Mouse (Mus musculus) left cerebral cortex, postnatal 10 days (tissue): ENCODE data around the gene Fnbp1. TPM values are rescaled to one million over a fixed set of nuclear protein-coding genes. Genes with fewer than 3 reads are reported as not detected.

Source experiments
- DNase-seq, 2 experiments: peaks; one replicate each; pipeline ENCODE4 v3.0.0; 2021 to 2022; ENCODE audit warnings: low spot score in 2 of 2, mixed read lengths in 1 of 2; ENCODE audit errors: extremely low spot score in 1 of 2
- intact Hi-C: fragments of 180-260 bp; cut with DNase I; formaldehyde crosslinking; loops from one replicate; pipeline ENCODE4 v1.15.1; 2025
- total RNA-seq, 2 experiments: library from RNA; stranded (reverse); gene quantifications; 2 replicates each; pipeline ENCODE4 v1.2.3; 2021

Gene Fnbp1
- total RNA-seq, 2 experiments from 2014 or later = 71.9 to 72.8 TPM

DNA sequence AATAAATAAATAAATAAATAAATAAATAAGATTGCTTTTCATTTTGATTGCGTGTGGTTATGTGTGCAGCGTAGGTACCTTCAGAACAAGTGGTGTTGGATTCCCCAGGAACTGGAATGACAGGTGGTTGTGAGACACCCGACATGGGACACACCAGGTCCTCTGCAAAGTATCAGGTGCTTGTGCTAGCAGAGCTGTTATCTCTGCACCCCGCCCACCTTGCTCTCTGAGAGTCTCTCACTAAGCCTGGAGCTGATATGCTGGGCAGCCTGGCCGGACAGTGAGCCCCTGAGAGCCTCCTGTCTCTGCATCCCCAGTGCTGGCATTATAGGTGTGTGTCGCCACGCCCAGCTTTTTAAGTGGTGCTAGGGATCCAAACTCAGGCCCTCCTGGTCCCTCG, 58.4 kb downstream of the Fnbp1 start:
- intact Hi-C loops = no loop called here
- DNase-seq = no peak

DNA sequence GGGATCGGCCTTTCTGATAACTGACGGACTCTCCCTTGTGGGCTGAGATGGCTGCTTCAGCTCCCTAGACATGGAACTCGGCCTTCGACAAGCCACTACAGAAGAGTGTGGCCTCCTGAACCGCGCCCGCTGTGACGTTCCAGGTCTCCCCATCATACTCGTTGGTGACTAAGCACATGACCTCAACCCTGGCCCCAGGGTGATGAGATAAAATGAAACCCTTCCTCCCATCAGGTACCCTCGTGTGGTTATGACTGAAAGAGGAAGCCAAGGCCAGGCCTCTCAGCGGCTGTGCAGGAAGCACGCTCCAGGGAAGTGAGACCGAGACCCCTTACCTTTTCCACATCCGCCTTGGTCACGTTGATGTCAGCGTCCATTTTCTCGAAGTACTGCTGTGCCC, 59.2 kb downstream of the Fnbp1 start:
- DNase-seq = no peak

DNA sequence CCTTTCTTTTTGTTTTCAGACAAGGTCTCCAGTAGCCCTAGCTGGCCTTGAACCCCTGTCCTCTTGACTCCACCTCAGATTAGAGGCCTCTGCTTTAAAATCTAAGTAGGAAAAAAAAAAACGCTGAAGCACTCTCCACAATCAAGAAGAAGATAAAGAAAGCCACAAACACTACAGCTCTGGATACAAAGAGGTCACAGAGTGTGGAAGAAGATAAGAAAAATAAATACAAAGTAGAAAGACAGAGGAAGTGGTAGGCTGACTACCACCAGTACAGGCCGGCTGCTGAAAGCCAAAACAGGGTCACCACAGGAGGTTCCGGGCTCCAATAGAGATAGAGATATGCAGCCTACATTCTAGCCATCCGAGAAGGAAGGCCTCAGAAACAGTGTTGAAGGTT, 60.5 kb downstream of the Fnbp1 start:
- no peak for DNase-seq
- intact Hi-C loops = no loop called here

More for the DNA sequence above, 59.2 kb downstream of the Fnbp1 start:
- intact Hi-C loops = no loop called here

DNA sequence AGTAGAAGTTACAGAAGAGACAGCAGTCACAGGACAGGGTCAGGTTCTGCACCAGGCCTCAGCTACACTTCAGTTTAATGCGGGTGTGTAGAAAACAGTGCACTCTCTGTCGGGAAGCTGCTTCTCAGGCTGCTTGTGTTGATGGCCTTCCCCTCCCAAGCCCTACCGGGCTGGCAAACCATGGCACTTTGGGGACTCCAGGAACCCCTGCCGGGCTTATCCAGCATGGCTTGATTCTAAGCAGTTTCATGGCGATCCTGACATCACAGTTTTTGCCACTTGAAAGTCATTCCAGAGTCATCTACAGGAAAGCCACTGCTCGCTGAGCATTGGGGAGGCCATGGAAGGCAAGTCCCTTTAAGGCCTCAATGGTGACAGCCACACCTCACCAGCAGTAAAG, 62.7 kb downstream of the Fnbp1 start:
- intact Hi-C loops = no loop called here
- DNase-seq = no peak

DNA sequence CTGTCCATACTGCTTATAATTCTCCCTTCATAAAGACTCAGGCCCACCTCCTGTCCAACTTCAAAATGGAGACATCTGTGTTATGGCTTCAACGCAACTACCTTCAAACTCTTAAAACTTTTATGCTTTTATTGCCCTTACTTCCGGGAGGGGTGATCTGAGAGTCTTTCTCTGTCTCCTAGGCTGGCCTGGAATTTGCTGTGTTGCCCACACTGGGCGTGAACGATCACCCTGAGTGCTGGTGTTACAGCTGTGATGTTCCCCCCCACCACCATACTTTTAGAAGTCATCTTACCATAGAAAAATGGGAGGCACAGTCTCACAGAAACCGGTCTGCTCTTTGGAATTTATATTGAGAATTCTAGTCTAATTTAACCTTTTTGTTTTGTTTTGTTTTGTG, 64.2 kb downstream of the Fnbp1 start:
- intact Hi-C loops = no loop called here
- no peak for DNase-seq

DNA sequence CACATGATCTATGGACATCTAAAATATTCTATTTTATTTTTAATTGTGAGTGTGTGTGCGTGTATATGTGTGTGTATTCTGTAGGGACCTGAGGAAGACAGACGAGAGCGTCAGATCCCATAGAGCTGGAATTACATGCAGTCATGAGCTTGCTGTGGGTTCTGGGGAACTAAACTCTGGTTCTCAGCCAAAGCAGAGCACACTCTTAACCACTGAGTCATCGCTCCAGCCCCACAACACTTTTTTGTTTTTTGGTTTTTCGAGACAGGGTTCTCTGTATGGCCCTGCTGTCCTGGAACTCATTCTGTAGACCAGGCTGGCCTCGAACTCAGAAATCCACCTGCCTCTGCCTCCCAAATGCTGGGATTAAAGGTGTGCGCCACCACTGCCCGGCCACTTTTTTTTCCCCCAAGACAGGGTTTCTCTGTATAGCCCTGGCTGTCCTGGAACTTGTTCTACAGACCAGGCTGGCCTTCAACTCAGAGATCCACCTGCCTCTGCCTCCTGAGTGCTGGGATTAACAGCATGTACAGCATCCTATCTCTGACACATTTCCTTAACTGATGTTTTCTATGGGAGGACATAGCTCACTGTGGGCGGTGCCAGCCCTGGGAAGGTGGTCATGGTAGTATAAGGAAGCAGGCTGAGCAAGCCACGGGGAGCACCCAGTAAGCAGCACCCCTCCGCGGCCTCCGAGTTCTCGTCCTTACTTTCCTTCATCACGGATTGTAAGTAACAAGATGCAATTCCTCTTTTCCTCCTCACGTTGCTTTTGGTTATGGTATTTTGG, 65.3 kb downstream of the Fnbp1 start:
- intact Hi-C loops = no loop called here
- DNase-seq = no peak

DNA sequence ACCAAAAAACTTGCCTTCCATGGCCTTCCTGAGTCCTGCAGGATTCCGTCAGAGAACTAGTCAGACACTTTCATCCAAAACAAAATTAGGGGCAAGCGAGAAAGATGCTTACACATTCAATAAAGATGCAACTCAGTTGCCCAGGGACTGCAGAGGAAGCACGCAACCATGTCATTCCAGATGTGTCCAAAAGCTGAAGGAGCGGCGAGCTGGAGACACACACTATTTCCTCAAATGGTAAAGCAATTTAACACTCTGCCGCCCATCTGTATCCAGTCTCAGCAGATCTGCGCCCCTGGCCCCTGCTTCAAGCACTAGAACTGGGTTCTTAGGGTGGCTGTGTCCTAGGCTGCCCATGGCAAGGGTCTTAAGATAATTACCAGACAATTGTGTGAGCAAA, 66.0 kb downstream of the Fnbp1 start:
- intact Hi-C loops = no loop called here

DNA sequence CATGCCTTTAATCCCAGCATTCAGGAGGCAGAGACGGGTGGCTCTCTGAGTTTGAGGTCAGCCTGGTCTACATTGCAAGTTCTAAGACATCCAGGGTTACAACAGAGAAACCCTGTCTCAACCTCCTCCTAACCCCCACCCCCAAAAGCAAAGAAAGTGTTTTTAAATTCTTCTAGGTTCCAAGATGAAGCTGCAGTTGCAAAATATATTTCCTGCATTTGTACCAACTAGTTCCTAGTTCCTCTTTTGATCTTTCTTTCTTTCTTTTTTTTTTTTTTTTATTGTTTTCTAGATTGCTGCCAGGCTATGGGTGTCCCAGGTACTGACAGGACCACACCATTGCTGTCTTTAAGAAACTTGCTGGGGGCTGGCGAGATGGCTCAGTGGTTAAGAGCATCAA, 66.6 kb downstream of the Fnbp1 start:
- DNase-seq = no peak
- intact Hi-C loops = no loop called here

More for the DNA sequence above, 66.0 kb downstream of the Fnbp1 start:
- DNase-seq = no peak

DNA sequence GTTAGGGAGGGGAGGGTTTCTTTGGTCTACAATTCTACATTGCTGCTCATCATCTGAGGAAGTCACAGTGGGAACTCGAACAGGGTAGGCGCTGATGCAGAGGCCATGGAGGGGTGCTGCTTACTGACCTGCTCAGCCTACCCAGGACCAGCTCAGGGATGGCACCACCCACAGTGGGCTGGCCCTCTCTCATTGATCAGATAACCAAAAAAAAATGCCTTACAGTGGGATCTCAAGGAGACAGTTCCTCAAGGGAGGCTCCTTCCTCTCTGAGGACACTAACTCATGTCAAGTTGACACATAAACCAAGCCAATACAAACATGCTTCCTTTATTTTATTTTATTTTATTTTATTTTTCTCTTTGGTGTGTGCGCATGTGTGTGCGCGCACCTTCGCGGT, 72.3 kb downstream of the Fnbp1 start:
- DNase-seq = no peak
- intact Hi-C loops = no loop called here

DNA sequence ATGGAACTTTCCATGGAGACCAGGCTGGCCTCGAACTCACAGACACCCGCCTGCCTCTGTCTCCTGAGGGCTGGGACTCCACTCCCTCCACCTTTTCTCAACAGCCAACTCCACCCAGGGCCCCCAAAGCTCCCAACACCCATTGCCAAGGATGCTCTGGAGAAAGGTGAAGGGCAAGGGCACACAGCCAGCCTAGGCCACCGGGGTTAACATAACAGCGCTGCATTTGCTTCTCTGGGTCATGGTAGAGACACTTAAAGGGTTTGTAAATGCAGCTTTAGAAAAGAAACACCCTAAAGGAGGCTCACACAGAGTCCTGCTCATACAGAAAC, 72.7 kb downstream of the Fnbp1 start:
- DNase-seq = no peak
- intact Hi-C loops = no loop called here

DNA sequence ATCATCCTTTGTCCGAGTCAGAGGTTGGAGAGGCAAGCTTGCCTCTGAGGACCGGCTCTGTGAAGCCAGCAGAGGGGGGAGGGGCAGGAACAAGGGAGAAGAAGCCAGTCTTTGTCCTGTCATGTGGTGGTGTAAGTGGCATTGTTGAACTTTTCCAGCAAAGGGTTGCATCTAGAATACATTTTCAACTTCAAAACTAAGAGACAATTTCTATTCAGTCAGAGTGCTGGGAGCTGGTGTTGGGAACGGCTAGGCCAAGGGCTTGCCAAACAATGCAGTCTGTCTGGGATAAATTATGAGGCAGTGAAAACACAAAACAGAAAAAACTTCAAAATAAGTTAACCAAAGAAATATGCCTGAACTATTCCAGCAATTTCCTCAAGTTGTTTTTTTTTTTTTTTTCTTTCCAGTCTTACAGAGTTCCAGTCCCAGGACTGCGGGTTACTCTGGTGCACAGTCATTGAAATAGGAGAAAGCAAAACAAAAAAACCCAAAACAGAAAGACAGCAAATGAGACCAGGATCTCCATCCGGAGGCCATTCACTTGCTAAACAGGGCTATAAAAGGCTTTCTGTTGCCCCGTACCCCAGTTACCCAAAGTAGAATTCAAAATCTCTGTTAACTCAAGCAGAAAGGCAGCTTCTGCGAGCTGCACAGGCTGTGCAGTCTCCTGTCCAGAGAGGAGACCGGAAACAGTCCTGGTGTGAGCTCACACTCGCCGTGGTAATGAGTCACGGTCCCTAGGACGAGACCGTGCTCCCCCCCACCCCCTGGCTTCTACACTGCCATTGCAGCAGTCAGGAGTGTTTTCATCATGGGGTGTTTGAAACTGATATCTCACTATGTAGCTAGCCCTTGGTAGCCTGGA, 73.3 kb downstream of the Fnbp1 start:
- DNase-seq = peak in 1 of 2 experiments; percentile 74
- intact Hi-C loops = no loop called here

DNA sequence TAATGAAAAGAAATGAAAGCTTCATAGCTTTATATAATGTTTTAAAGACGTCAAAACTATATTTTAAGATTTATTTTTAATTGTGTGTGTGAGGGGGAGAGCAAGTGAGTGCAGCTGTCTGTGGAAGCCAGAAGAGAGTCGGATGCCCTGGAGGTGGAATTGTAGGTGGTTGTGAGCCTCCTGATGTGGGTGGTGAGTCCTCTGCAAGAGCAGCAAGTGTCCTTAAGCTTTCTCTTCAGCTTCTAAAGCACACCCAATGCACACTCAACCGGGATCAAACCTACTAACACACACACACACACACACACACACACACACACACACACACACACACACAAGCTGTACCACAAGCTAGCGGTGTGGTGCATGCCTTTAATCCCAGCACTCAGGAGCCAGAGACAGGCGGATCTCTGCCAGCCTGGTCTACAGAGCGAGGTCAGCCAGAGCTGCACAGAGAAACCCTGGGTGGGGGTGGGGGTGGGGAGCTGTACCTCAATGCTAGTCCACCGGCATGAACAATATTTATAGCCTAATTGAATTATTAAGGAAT, 74.0 kb downstream of the Fnbp1 start:
- intact Hi-C loops = no loop called here
- DNase-seq = no peak

DNA sequence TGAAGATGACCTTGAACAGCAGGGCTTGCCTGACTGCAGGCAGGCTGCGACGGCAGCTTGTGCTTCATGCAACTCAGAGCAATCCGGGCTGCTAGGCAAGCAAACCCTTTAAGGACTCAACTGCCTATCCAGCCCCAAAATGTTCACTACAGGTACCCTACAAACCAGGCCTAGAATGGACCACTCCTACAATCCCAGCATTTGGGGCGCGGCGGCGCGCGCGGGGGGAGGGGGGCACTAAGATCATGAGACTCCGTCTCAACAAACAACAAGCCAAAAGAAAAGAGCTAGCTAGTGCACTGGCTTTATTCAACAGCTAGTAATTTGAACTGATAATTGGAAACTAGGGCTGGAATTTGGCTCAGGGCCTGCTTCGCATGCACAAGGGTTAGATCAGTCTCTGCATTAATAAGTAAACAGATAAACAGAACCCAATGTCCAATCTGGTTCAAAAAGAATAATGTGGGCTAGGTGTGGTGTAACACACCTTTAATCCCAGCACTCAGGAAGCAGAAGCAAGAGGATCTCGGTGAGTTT, 74.7 kb downstream of the Fnbp1 start:
- no peak for DNase-seq
- intact Hi-C loops = no loop called here

DNA sequence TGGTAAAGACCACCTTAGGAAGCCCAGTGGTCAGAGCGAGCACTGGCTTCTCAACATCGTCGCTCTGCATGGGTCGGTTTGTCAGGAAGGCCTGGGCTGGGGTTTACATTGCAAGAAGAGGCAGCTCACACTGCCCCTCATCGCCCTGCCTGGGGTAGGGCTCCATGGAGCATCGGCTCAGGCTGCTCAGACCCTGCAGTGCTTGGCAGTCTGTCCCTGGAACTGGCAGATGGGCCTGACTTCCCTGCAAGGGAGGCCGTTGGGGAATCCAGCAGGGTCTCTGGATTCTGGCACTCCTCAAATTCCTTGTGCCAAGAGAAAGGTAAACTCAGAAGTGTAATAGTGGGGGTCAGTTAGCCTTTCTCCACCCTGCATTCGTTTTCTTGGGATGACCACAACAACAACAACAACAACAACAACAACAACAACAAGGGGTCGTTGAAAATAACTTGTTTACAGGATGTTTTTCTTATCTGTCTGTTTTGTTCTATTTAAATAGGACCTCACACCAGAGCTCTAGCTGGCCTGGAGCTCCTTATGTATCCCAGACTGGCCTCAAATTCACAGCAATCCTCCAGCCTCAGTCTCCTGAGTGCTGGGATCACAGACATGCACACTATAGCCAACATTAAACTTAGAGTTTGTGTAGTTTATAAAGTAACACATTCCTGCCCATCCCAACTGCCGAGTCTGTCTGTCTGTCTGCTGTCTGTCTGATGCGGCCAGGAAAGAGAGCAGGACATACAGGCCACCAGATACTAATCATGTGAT, 75.6 kb downstream of the Fnbp1 start:
- no peak for DNase-seq
- intact Hi-C loops = no loop called here

DNA sequence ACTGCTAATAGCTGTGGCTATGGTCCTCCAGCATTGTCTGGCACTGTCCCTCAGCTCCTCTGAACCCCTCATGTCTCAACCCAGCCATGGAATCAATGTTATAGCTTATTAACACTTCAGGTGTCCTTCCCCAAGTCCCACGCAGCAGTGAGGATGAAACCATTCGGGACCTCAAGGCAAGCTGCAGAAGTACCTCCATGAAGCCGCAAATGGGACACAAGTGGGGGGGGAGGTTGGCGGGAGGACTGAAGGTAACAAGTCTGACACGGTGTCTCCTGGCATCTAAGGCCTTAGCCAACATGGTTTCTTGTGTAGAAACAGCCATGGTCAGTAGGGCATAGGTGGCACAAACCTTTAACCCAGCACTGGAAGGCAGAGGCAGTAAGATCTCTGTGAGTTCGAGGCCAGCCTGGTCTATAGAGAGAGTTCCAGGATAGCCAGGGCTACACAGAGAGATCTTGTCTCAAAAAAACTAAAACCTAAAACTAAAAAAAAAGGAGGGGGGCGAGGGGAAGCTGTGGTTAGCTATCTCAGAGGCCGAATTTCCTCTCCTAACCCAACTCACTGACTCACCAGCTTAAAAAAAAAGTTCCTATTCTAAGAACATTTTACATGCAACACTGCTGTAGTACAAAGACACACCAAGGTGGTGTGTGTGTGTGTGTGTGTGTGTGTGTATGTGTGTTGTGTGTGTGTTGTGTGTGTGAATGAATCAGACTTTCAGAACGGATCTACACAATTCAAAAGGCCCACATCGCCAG, 79.8 kb downstream of the Fnbp1 start:
- DNase-seq = no peak
- intact Hi-C loops = no loop called here

DNA sequence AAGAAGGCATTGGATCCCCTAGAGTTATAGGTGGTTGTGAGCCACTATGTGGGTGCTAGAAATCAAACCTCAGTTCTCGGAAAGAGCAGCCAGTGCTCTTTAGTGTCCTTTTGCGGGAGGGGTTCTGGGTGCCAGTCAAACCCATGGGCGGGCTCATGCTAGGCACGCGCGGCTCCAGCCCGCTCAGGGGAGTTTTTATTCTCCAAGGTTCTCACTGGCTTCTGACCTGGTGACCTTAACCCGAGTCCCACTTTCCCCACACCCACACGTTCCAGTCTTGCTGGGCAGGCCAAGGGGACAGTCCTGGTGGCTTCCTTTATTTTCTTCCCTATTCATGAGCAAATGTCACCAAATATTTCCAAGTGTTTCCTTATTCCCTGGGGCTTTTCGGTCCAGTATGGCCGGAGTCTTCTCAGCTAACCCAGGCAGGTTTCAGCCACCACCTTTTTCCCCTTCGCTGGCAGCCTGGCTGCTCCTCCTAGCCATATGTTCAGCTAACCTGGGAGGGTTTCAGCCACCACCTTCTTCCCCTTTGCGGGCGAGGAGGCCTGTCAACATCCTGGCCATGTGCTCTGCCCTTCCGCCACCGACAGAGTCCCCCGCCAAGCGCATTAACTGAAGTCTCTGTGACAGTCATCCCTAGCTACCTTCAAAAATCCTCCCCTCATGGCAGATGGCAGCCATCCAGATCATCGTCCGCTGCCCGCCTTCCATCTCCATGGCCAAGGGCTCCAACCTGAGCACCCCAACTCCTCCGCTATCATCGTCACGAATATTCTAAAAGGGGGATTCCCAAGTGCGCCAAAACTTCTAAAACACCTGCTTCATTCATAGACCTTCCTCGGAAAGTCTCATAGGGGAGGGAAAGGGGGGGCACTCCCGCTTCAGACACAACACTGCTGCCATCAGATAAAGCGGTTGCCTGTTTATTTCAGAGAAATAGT, 80.7 kb downstream of the Fnbp1 start:
- no peak for DNase-seq
- intact Hi-C loops = no loop called here

DNA sequence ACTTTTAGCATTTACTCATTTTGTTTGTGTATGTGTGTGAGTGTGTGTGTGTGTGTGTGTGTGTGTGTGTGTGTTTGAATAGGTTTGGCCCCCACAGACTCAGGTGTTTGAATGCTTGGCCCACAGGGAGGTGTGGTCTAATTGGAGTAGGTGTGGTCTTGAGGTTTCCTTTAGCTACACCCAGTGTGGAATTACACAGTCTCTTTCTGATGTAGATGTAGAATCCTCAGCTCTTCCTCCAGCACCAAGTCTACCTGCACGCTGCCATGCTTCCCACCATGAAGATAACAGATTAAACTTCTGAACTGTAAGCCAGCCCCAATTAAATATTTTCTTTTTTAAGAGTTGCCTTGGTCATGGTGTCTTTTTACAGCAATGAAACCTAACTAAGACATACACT, 81.5 kb downstream of the Fnbp1 start:
- intact Hi-C loops = no loop called here

More for the DNA sequence above, 81.5 kb downstream of the Fnbp1 start:
- no peak for DNase-seq
